Mouse (Mus musculus): ENCODE measurements at regions not wholly inside any gene's neighbourhood (a gene's known extent, or its start where the extent isn't known, plus 50 kb on each side); places are given as distances from the start of the nearest gene placed in this dataset.

DNA sequence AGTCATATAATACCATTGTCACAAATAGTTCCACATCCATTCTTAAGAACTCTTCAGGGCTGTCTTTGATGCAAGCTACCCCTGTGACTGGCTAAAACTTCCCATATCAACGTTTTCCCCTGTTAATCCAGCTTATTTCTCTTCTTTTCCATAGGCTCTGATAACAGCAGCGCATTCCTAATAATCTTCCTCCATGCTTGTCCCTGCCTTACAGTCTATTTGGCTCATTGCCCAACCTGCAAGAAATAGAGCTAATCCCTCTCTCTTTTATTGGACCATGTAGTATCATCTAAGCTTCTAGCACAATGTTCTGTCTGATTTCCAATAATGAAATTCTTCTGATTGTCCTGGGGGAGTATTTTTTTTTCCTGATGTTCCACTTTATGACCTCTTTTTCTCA, 573.1 kb downstream of the Lmo7 start:
- 53% methylated on average over 2 of the region's 2 CpGs for WGBS
- no peaks in the 10 kb centered on the region for H3K36me3 ChIP-seq (ENCODE audit: control insufficient read depth, insufficient read depth, low read length)
- ATAC-seq (replicated peaks; ENCODE audit: low FRiP score): no peak
- H3K9me3 ChIP-seq (ENCODE audit: control insufficient read depth, low read length): no peaks in the 10 kb centered on the region
- no peak overlapping the region for H3K27ac ChIP-seq (ENCODE audit: low read depth, low read length)
- no peaks in the 10 kb centered on the region for H3K4me1 ChIP-seq (replicated peaks; ENCODE audit: control insufficient read depth, insufficient read depth, low read length)
- H3K4me3 ChIP-seq (ENCODE audit: low read depth, low read length): no peak overlapping the region
- DNase-seq (ENCODE audit: low spot score): no peak
- H3K27me3 ChIP-seq (replicated peaks; ENCODE audit: control insufficient read depth, insufficient read depth, low read length): no peaks in the 10 kb centered on the region
- no peak overlapping the region for H3K4me2 ChIP-seq
- H3K9ac ChIP-seq (ENCODE audit: low read depth, low read length): no peak overlapping the region

- H3K36me3 ChIP-seq (ENCODE audit: control insufficient read depth, insufficient read depth, low read length): no peaks in the 10 kb centered on the region
- no peak for ATAC-seq (replicated peaks; ENCODE audit: low FRiP score)
- no peak overlapping the region for H3K4me2 ChIP-seq
- no peak overlapping the region for H3K27ac ChIP-seq (ENCODE audit: low read depth, low read length)
- H3K9ac ChIP-seq (ENCODE audit: low read depth, low read length): no peak overlapping the region
- no peak overlapping the region for H3K4me3 ChIP-seq (ENCODE audit: low read depth, low read length)
- no peaks in the 10 kb centered on the region for H3K4me1 ChIP-seq (replicated peaks; ENCODE audit: control insufficient read depth, insufficient read depth, low read length)
- 87% methylated on average over 6 of the region's 6 CpGs for WGBS
- H3K27me3 ChIP-seq (replicated peaks; ENCODE audit: control insufficient read depth, insufficient read depth, low read length): no peaks in the 10 kb centered on the region
- no peaks in the 10 kb centered on the region for H3K9me3 ChIP-seq (ENCODE audit: control insufficient read depth, low read length)
- DNase-seq (ENCODE audit: low spot score): no peak
Measured at GRCm38 (mm10) chr14:102300251-102300650, 570.5 kb downstream of the Lmo7 start.

GRCm38 (mm10) chr14:102291361-102291760, 561.6 kb downstream of the Lmo7 start:
- Histone ChIP-seq H3K9me3 (ENCODE audit: control insufficient read depth, low read length) (no peaks in the 10 kb centered on the region), H3K36me3 (ENCODE audit: control insufficient read depth, insufficient read depth, low read length) (no peaks in the 10 kb centered on the region), H3K27me3 (replicated peaks; ENCODE audit: control insufficient read depth, insufficient read depth, low read length) (no peaks in the 10 kb centered on the region), H3K4me3 (ENCODE audit: low read depth, low read length) (no peak overlapping the region), H3K27ac (ENCODE audit: low read depth, low read length) (no peak overlapping the region), H3K9ac (ENCODE audit: low read depth, low read length) (no peak overlapping the region), H3K4me2 (no peak overlapping the region), H3K4me1 (replicated peaks; ENCODE audit: control insufficient read depth, insufficient read depth, low read length) (no peaks in the 10 kb centered on the region)
- WGBS: 87% methylated on average over 1 of the region's 1 CpGs
- ATAC-seq (replicated peaks; ENCODE audit: low FRiP score): no peak
- no peak for DNase-seq (ENCODE audit: low spot score)

DNA sequence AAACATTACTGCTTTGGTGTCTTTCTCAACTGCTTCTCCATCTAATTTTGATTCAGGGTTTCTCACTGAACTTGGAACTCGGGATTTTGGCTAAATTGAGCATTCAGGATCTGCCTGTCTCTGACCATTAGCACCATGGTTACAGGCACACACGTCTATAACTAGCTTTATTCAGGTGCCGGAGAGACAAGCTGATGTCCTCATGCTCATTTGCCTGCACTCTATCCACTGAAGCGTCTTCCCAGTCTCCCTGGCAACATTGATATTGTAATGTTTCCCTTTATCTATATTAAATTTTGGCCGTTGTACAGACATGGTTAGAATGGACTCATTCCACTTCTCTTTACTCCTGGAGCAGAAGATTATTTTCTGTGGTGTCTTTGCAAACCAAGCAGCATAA, 520.3 kb downstream of the Lmo7 start:
- no peak overlapping the region for H3K4me2 ChIP-seq

GRCm38 (mm10) chr14:102248581-102248980, 518.8 kb downstream of the Lmo7 start:
- H3K4me3 ChIP-seq (ENCODE audit: low read depth, low read length): no peak overlapping the region
- WGBS: 73% methylated on average over 2 of the region's 2 CpGs
- no peaks in the 10 kb centered on the region for H3K4me1 ChIP-seq (replicated peaks; ENCODE audit: control insufficient read depth, insufficient read depth, low read length)
- no peaks in the 10 kb centered on the region for H3K36me3 ChIP-seq (ENCODE audit: control insufficient read depth, insufficient read depth, low read length)
- no peaks in the 10 kb centered on the region for H3K9me3 ChIP-seq (ENCODE audit: control insufficient read depth, low read length)
- H3K4me2 ChIP-seq: no peak overlapping the region
- H3K27ac ChIP-seq (ENCODE audit: low read depth, low read length): no peak overlapping the region
- no peak for ATAC-seq (replicated peaks; ENCODE audit: low FRiP score)
- no peak for DNase-seq (ENCODE audit: low spot score)
- no peaks in the 10 kb centered on the region for H3K27me3 ChIP-seq (replicated peaks; ENCODE audit: control insufficient read depth, insufficient read depth, low read length)
- no peak overlapping the region for H3K9ac ChIP-seq (ENCODE audit: low read depth, low read length)

More for the DNA sequence above, 520.3 kb downstream of the Lmo7 start:
- H3K4me3 ChIP-seq (ENCODE audit: low read depth, low read length): no peak overlapping the region
- WGBS: 71% methylated on average over 5 of the region's 5 CpGs
- H3K9me3 ChIP-seq (ENCODE audit: control insufficient read depth, low read length): no peaks in the 10 kb centered on the region
- no peak overlapping the region for H3K9ac ChIP-seq (ENCODE audit: low read depth, low read length)
- H3K36me3 ChIP-seq (ENCODE audit: control insufficient read depth, insufficient read depth, low read length): no peaks in the 10 kb centered on the region
- H3K27ac ChIP-seq (ENCODE audit: low read depth, low read length): no peak overlapping the region
- ATAC-seq (replicated peaks; ENCODE audit: low FRiP score) (no peak), DNase-seq (ENCODE audit: low spot score) (no peak)
- no peaks in the 10 kb centered on the region for H3K4me1 ChIP-seq (replicated peaks; ENCODE audit: control insufficient read depth, insufficient read depth, low read length)
- H3K27me3 ChIP-seq (replicated peaks; ENCODE audit: control insufficient read depth, insufficient read depth, low read length): no peaks in the 10 kb centered on the region

DNA sequence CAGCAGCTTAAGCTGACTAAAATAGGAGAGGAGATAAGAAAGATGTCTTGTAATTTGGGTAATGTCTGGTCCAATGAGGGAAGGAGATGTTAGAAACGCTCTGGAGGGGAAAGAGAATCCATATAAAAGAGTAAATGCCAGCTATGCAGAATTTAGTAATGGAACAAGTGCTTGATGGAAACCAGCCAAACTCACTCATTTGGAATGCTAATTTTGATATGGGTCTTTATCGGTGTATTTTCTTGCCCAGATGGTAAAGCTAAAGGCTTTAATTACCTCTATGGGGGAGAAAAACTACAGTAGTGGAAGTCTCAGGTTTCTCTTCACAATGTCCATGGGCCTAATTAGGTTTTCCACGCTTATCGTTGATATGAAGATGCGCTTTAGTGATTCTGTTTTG, 518.3 kb downstream of the Lmo7 start:
- Histone ChIP-seq H3K9ac (ENCODE audit: low read depth, low read length) (no peak overlapping the region), H3K27me3 (replicated peaks; ENCODE audit: control insufficient read depth, insufficient read depth, low read length) (no peaks in the 10 kb centered on the region), H3K27ac (ENCODE audit: low read depth, low read length) (no peak overlapping the region), H3K9me3 (ENCODE audit: control insufficient read depth, low read length) (no peaks in the 10 kb centered on the region), H3K4me3 (ENCODE audit: low read depth, low read length) (no peak overlapping the region), H3K4me2 (no peak overlapping the region), H3K4me1 (replicated peaks; ENCODE audit: control insufficient read depth, insufficient read depth, low read length) (no peaks in the 10 kb centered on the region), H3K36me3 (ENCODE audit: control insufficient read depth, insufficient read depth, low read length) (no peaks in the 10 kb centered on the region)
- 80% methylated on average over 5 of the region's 5 CpGs for WGBS
- no peak for ATAC-seq (replicated peaks; ENCODE audit: low FRiP score)
- no peak for DNase-seq (ENCODE audit: low spot score)

DNA sequence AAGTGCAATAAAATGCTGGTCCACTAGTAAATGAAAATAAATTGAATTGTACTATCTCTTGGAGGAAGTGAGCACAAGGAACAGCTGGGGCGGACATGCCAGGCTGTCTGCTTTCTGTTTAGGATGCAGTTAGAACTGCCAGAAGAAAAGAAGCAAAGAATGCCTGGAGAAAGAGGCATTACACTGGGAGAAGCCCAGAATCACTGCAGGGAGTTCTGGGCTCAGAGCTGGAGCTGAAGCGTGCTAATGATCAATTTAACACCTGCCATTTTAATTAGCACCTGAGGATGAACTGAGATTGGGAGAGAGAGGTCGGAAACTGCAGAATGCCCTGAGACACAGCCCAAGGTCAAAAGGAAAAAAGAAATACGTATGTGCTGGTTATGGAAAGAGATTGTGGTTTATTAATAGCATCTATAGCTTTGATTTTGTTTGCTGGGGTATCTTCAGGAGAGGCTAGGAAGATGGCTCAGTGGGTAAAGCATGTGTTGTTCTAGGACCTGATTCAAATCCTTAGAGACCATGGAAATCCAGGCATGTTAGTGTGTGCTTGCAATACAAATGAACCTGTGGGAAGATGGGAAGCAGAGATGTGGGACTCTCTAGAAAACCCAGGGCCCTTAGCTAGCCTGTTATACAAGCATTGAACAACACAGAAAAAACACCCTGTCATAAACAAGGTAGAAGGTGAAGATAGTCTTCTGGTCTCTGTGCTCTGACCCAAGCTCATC, 514.2 kb downstream of the Lmo7 start:
- no peak for ATAC-seq (replicated peaks; ENCODE audit: low FRiP score)
- no peaks in the 10 kb centered on the region for H3K36me3 ChIP-seq (ENCODE audit: control insufficient read depth, insufficient read depth, low read length)
- H3K4me3 ChIP-seq (ENCODE audit: low read depth, low read length): no peak overlapping the region
- no peak for DNase-seq (ENCODE audit: low spot score)
- H3K9me3 ChIP-seq (ENCODE audit: control insufficient read depth, low read length): no peaks in the 10 kb centered on the region
- no peak overlapping the region for H3K9ac ChIP-seq (ENCODE audit: low read depth, low read length)
- no peak overlapping the region for H3K27ac ChIP-seq (ENCODE audit: low read depth, low read length)
- 37% methylated on average over 4 of the region's 4 CpGs for WGBS
- H3K4me2 ChIP-seq: no peak overlapping the region
- no peaks in the 10 kb centered on the region for H3K27me3 ChIP-seq (replicated peaks; ENCODE audit: control insufficient read depth, insufficient read depth, low read length)
- H3K4me1 ChIP-seq (replicated peaks; ENCODE audit: control insufficient read depth, insufficient read depth, low read length): no peaks in the 10 kb centered on the region

DNA sequence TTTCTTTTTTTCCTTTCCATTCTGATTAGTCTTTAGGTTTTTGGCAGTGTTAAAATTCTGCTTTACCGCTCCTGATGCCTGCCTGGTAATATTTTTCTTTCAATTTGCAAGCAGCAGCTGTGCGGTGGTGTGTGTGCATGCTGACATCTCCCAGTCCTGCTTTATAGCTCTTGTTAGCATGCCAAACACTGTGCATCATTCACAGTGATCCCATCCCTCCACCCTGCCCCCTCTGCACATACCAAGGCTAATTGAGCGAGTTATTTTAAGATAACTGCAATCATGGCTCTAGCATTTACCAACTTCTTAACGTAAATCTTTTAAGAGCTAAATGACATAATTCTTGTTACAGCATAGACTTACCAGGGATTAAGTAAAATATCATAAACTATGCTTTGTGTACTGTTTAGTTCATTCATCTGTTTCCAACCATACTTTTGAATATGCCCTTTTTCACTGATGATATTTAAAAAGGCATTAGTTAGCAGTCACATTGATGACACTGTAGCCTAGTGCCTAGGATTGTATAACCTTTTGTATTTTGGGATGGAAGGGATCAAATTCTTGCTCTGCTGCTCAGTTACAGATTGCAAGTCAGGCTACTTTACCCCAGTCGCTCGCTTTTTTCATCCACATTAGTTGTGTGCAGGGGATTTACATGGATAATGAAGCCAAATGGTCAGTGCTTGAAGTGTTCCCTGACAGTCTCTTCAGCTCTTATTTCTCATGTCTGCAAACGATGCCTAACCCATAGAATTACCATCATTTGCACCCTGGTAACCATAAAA, 487.0 kb downstream of the Lmo7 start:
- no peaks in the 10 kb centered on the region for H3K9me3 ChIP-seq (ENCODE audit: control insufficient read depth, low read length)
- H3K9ac ChIP-seq (ENCODE audit: low read depth, low read length): no peak overlapping the region
- H3K27ac ChIP-seq (ENCODE audit: low read depth, low read length): no peak overlapping the region
- ATAC-seq (replicated peaks; ENCODE audit: low FRiP score) (no peak), DNase-seq (ENCODE audit: low spot score) (no peak)
- no peak overlapping the region for H3K4me3 ChIP-seq (ENCODE audit: low read depth, low read length)
- H3K4me1 ChIP-seq (replicated peaks; ENCODE audit: control insufficient read depth, insufficient read depth, low read length): no peaks in the 10 kb centered on the region
- H3K36me3 ChIP-seq (ENCODE audit: control insufficient read depth, insufficient read depth, low read length): no peaks in the 10 kb centered on the region
- no peak overlapping the region for H3K4me2 ChIP-seq
- H3K27me3 ChIP-seq (replicated peaks; ENCODE audit: control insufficient read depth, insufficient read depth, low read length): no peaks in the 10 kb centered on the region
- 63% methylated on average over 7 of the region's 7 CpGs for WGBS

Measured in liver, embryonic 11.5 days (tissue).